Mouse (Mus musculus) gastrocnemius, adult 2 months (tissue): Measurements from ENCODE around the gene Nr2c2ap. TPM values are rescaled to one million over a fixed set of nuclear protein-coding genes. Genes with fewer than 3 reads are reported as not detected.

Experiments
- DNase-seq: peaks from one replicate; pipeline ENCODE4 v3.0.0; 2022
- H3K27ac ChIP-seq: fragments of 200-600 bp; 2 replicates; pipeline ENCODE4 v1.8.1; 2022; ENCODE audit warnings: mild to moderate bottlenecking
- H3K4me3 ChIP-seq: fragments of 200-600 bp; 2 replicates; pipeline ENCODE4 v1.8.1; 2022; ENCODE audit warnings: mild to moderate bottlenecking, moderate library complexity
- CTCF ChIP-seq: fragments of 200-600 bp; IDR thresholded peaks from 2 replicates; pipeline ENCODE4 v1.8.1; 2022; ENCODE audit warnings: antibody characterized with exemption, mild to moderate bottlenecking, moderate library complexity
- intact Hi-C: fragments of 180-260 bp; cut with DNase I; formaldehyde crosslinking; loops from one replicate; pipeline ENCODE4 v1.15.1; 2025
- microRNA-seq: library from miRNA; unstranded; fragments of <30 nt; microRNA quantifications from one replicate; pipeline ENCODE4 v1.2.0, GENCODE M21; 2021
- total RNA-seq, 2 experiments: library from RNA; stranded (reverse); gene quantifications; 2 replicates each; pipeline ENCODE4 v1.2.3; 2021

The Nr2c2ap gene
- total RNA-seq, 2 experiments from 2014 or later, result 4.3 to 6.5 TPM

GRCm38 (mm10) chr8:70178231-70178630 lies 47.1 kb downstream of the Nr2c2ap start:
- H3K4me3 ChIP-seq, result no peak overlapping the region
- H3K27ac ChIP-seq, result no peak overlapping the region
- DNase-seq, result no peak
- intact Hi-C loops, result loop anchor here (1.0 kb wide), 1 partner anchor 45 kb away; no protein-coding TSS in a partner anchor
- TF ChIP-seq CTCF, result no peak

DNA sequence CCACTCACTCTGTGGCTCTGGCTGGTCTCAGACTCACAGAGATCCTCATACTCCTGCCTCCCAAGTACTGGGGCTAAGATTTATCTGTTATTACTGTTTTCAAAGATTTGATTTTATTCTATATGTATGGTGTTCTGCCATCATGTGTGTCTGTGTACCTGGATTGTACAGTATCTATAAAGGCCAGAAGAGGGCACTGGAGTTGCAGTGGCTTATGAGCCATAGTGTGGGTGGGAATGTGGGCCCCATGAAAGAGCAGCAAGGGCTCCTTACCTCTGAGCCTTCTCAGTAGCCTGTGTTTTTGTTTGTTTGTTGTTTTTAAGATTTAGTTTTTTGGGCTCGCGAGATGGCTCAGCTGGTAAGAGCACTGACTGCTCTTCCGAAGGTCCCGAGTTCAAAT lies 47.9 kb downstream of the Nr2c2ap start:
- TF ChIP-seq CTCF, result peak; percentile 65
- intact Hi-C loops, result no loop called here
- Histone ChIP-seq H3K27ac (no peak overlapping the region), H3K4me3 (no peak overlapping the region)
- DNase-seq, result no peak

- H3K27ac ChIP-seq, result no peak overlapping the region
- no peak for TF ChIP-seq CTCF
- intact Hi-C loops, result no loop called here
- no peak overlapping the region for H3K4me3 ChIP-seq
- DNase-seq, result no peak
These were observed 50.2 kb downstream of the Nr2c2ap start for GRCm38 (mm10) chr8:70181212-70181902.

GRCm38 (mm10) chr8:70181903-70182252 lies 50.7 kb downstream of the Nr2c2ap start:
- Histone ChIP-seq H3K27ac (peak overlapping the region; percentile 8; the same call in 1 of the 2 replicates), H3K4me3 (no peak overlapping the region)
- intact Hi-C loops, result no loop called here
- TF ChIP-seq CTCF, result no peak
- no peak for DNase-seq

DNA sequence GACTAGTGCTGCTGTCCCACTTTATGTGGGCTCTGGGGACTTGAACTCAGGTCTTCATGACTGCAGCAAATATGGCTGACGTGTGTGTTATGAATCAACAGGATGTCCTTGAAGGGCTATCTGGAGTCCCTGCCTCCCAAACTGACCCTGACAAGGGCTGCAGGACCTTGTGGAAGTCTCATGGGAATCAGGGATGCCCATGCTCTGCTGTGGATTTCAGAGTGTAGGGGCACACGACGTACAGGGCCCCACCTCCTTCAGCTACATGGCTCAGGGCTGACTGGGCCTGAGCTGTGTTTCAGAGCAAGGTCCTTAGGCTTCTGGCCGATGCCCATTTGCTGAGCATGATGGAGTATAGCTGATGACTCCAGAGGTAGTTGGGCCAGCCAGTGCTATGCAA lies 52.1 kb downstream of the Nr2c2ap start:
- no peak overlapping the region for H3K4me3 ChIP-seq
- DNase-seq, result peak; percentile 48
- no peak for TF ChIP-seq CTCF
- H3K27ac ChIP-seq, result peak overlapping the region; percentile 50
- intact Hi-C loops, result no loop called here

Small RNAs within 50 kb of the gene (microRNA-seq; reads per million reads assigned to microRNA genes)
- not detected for gene Mir7066

Other genes starting within 250 kb of the Nr2c2ap start
- 10 to 100 TPM in 1 of 2 experiments, 1 to 10 TPM in 1; 3.5 to 18.9 TPM for gene Cilp2, start 243.6 kb upstream of the Nr2c2ap start, total RNA-seq
- not detected for gene Tssk6, start 229.1 kb upstream of the Nr2c2ap start, total RNA-seq
- gene Ndufa13, start 228.8 kb upstream of the Nr2c2ap start, total RNA-seq, result 100 to 1,000 TPM; 312 to 399 TPM
- 10 to 100 TPM in 1 of 2 experiments, 1 to 10 TPM in 1; 9.5 to 14.5 TPM for gene Yjefn3, start 228.6 kb upstream of the Nr2c2ap start, total RNA-seq
- 10 to 100 TPM; 26.5 to 32.6 TPM for gene Gatad2a, start 134.9 kb upstream of the Nr2c2ap start, total RNA-seq
- gene Mau2, start 88.6 kb upstream of the Nr2c2ap start, total RNA-seq, result 10 to 100 TPM; 24.8 to 31.0 TPM
- gene Sugp1, start 88.5 kb upstream of the Nr2c2ap start, total RNA-seq, result 10 to 100 TPM; 16.8 to 21.0 TPM
- gene Tm6sf2, start 58.4 kb upstream of the Nr2c2ap start, total RNA-seq, result 1 to 10 TPM in 1 of 2 experiments, under 1 TPM in 1; 0.33 to 1.0 TPM
- gene Hapln4, start 47.9 kb upstream of the Nr2c2ap start, total RNA-seq, result under 1 TPM in 1 of 2 experiments, not detected in 1; 0.08 TPM
- gene Ncan, start 10.5 kb upstream of the Nr2c2ap start, total RNA-seq, result not detected
- 10 to 100 TPM in 1 of 2 experiments, 1 to 10 TPM in 1; 7.5 to 10.7 TPM for gene Rfxank, start 7.8 kb downstream of the Nr2c2ap start, total RNA-seq
- gene Borcs8, start 8.2 kb downstream of the Nr2c2ap start, total RNA-seq, result 10 to 100 TPM; 11.6 to 14.8 TPM
- under 1 TPM; 0.31 to 0.56 TPM for gene Mef2b, start 8.4 kb downstream of the Nr2c2ap start, total RNA-seq
- 10 to 100 TPM; 81.1 to 86.2 TPM for gene Tmem161a, start 41.0 kb downstream of the Nr2c2ap start, total RNA-seq
- 10 to 100 TPM; 27.5 to 33.3 TPM for gene Slc25a42, start 81.0 kb downstream of the Nr2c2ap start, total RNA-seq
- 10 to 100 TPM; 41.8 to 50.7 TPM for gene Sugp2, start 102.9 kb downstream of the Nr2c2ap start, total RNA-seq
- 1 to 10 TPM; 7.6 to 9.7 TPM for gene Armc6, start 103.1 kb downstream of the Nr2c2ap start, total RNA-seq
- gene Homer3, start 151.5 kb downstream of the Nr2c2ap start, total RNA-seq, result 1 to 10 TPM; 3.8 to 4.3 TPM
- 10 to 100 TPM; 29.9 to 30.0 TPM for gene Ddx49, start 171.2 kb downstream of the Nr2c2ap start, total RNA-seq
- 100 to 1,000 TPM; 118 to 128 TPM for gene Cope, start 171.2 kb downstream of the Nr2c2ap start, total RNA-seq
- 10 to 100 TPM; 14.0 to 23.3 TPM for gene Cers1, start 184.4 kb downstream of the Nr2c2ap start, total RNA-seq
- gene Gdf1, start 198.5 kb downstream of the Nr2c2ap start, total RNA-seq, result 1 to 10 TPM in 1 of 2 experiments, not detected in 1; 1.0 TPM
- 10 to 100 TPM; 28.1 to 35.1 TPM for gene Upf1, start 221.9 kb downstream of the Nr2c2ap start, total RNA-seq
- 10 to 100 TPM in 1 of 2 experiments, 1 to 10 TPM in 1; 5.5 to 31.2 TPM for gene Comp, start 242.2 kb downstream of the Nr2c2ap start, total RNA-seq